Mouse (Mus musculus): ENCODE measurements around the gene Ptgis. TPM values are rescaled to one million over a fixed set of nuclear protein-coding genes. Genes with fewer than 3 reads are reported as not detected.
"Not testable (repeated sequence)": the region's sequence is repeated elsewhere in the genome, so short reads cannot be mapped to it uniquely, and the experiment has no call there.

Gene Ptgis
- polyA plus RNA-seq, 1 experiment from 2014 or later = 12.0 TPM

GRCm38 (mm10) chr2:167208984-167209383 is 31.4 kb downstream of the Ptgis start:
- no peaks in the 10 kb centered on the region for H3K27me3 ChIP-seq (replicated peaks; ENCODE audit: control insufficient read depth, insufficient read depth, low read length)
- H3K4me2 ChIP-seq (ENCODE audit: low read depth, low read length) = no peak overlapping the region
- no peak overlapping the region for H3K4me3 ChIP-seq (ENCODE audit: low read length)
- H3K36me3 ChIP-seq (ENCODE audit: control insufficient read depth, insufficient read depth, low read length) = no peaks in the 10 kb centered on the region
- H3K27ac ChIP-seq (ENCODE audit: low read length) = no peak overlapping the region
- no peaks in the 10 kb centered on the region for H3K9me3 ChIP-seq (ENCODE audit: control insufficient read depth, low read length)
- 62% methylated on average over 3 of the region's 3 CpGs for WGBS
- H3K4me1 ChIP-seq (ENCODE audit: control insufficient read depth, insufficient read depth, low read length) = no peaks in the 10 kb centered on the region
- no peak overlapping the region for H3K9ac ChIP-seq (ENCODE audit: low read depth, low read length)
- ATAC-seq = no peak

- no peak overlapping the region for H3K27ac ChIP-seq (ENCODE audit: low read length)
- 89% methylated on average over 18 of the region's 18 CpGs for WGBS
- no peaks in the 10 kb centered on the region for H3K36me3 ChIP-seq (ENCODE audit: control insufficient read depth, insufficient read depth, low read length)
- H3K9me3 ChIP-seq (ENCODE audit: control insufficient read depth, low read length) = no peaks in the 10 kb centered on the region
- no peak overlapping the region for H3K9ac ChIP-seq (ENCODE audit: low read depth, low read length)
- no peak overlapping the region for H3K4me3 ChIP-seq (ENCODE audit: low read length)
- no peaks in the 10 kb centered on the region for H3K27me3 ChIP-seq (replicated peaks; ENCODE audit: control insufficient read depth, insufficient read depth, low read length)
- no peak for ATAC-seq
- no peak overlapping the region for H3K4me2 ChIP-seq (ENCODE audit: low read depth, low read length)
- H3K4me1 ChIP-seq (ENCODE audit: control insufficient read depth, insufficient read depth, low read length) = no peaks in the 10 kb centered on the region
Observed at GRCm38 (mm10) chr2:167205918-167206629, 34.3 kb downstream of the Ptgis start.

DNA sequence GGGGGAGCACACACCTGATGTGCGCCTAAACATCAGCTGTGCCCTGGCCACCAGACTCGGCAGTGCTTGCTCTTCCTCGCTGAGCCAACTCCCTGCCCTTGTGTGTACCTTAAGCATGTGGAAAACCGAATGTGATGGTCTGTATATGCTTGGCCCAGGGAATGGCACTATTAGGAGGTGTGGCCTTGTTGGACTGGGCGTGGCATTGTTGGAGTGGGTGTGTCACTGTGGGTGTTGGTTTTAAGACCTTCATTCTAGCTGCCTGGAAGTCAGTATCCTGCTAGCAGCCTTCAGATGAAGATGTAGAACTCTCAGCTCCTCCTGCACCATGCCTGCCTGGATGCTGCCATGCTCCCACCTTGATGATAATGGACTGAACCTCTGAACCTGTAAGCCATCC is 35.7 kb downstream of the Ptgis start:
- not testable (repeated sequence) for H3K4me1 ChIP-seq (ENCODE audit: control insufficient read depth, insufficient read depth, low read length); H3K4me3 ChIP-seq (ENCODE audit: low read length); H3K9ac ChIP-seq (ENCODE audit: low read depth, low read length); H3K9me3 ChIP-seq (ENCODE audit: control insufficient read depth, low read length); H3K27ac ChIP-seq (ENCODE audit: low read length); H3K27me3 ChIP-seq (replicated peaks; ENCODE audit: control insufficient read depth, insufficient read depth, low read length); H3K4me2 ChIP-seq (ENCODE audit: low read depth, low read length); ATAC-seq; H3K36me3 ChIP-seq (ENCODE audit: control insufficient read depth, insufficient read depth, low read length)
- 78% methylated on average over 5 of the region's 5 CpGs for WGBS

GRCm38 (mm10) chr2:167203505-167204166 is 36.8 kb downstream of the Ptgis start:
- H3K4me3 ChIP-seq (ENCODE audit: low read length) = no peak overlapping the region
- no peaks in the 10 kb centered on the region for H3K27me3 ChIP-seq (replicated peaks; ENCODE audit: control insufficient read depth, insufficient read depth, low read length)
- no peak overlapping the region for H3K9ac ChIP-seq (ENCODE audit: low read depth, low read length)
- H3K4me2 ChIP-seq (ENCODE audit: low read depth, low read length) = no peak overlapping the region
- WGBS = 74% methylated on average over 7 of the region's 7 CpGs
- no peak for ATAC-seq
- H3K4me1 ChIP-seq (ENCODE audit: control insufficient read depth, insufficient read depth, low read length) = peaks cover under 1% of the 10 kb centered on the region; the same call in 1 of the 2 replicates
- no peaks in the 10 kb centered on the region for H3K36me3 ChIP-seq (ENCODE audit: control insufficient read depth, insufficient read depth, low read length)
- no peak overlapping the region for H3K27ac ChIP-seq (ENCODE audit: low read length)
- no peaks in the 10 kb centered on the region for H3K9me3 ChIP-seq (ENCODE audit: control insufficient read depth, low read length)

DNA sequence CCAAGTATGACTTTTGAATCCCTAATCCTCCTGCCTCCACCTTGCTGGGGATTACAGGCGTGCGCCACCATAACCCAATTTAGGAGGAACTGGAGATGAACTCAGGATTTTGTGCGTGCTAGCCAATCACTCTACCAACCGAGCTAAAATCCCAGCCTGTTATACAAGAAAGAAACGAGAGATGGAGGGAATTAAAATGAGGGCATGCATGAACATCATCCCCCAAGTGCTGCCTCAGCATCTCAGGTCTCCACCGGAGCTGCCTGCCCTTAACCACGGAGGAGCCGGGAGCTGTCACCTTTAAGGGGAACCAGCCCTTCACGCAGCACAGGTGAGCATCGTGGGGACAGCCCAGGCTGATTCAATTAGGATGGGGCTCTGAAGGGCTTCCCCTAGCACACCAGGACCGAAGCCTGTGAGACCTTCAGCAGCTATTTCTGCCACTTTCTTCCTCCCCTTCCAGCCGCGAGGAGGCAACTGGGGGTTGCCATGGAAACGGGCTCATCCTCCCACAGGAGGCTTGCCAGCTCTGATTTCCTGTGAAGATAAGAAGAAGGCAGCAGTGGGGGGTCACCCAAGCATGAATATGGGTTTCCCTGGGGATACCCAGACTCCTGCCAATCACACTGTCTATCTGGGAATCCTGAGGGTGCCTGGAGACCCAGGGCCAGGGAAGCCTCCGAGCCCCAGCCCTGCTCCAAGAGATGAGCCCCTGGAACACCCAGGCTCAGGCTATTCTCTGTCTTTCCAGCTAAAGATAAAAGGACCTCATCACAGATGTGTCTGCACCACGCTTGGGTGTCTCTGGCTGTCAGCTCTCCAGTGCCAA is 38.7 kb downstream of the Ptgis start:
- no peaks in the 10 kb centered on the region for H3K9me3 ChIP-seq (ENCODE audit: control insufficient read depth, low read length)
- no peak overlapping the region for H3K9ac ChIP-seq (ENCODE audit: low read depth, low read length)
- peaks cover 2% of the 10 kb centered on the region; the same call in 1 of the 2 replicates for H3K4me1 ChIP-seq (ENCODE audit: control insufficient read depth, insufficient read depth, low read length)
- H3K4me2 ChIP-seq (ENCODE audit: low read depth, low read length) = no peak overlapping the region
- 42% methylated on average over 16 of the region's 16 CpGs for WGBS
- no peak overlapping the region for H3K27ac ChIP-seq (ENCODE audit: low read length)
- ATAC-seq = no peak
- no peak overlapping the region for H3K4me3 ChIP-seq (ENCODE audit: low read length)
- H3K36me3 ChIP-seq (ENCODE audit: control insufficient read depth, insufficient read depth, low read length) = no peaks in the 10 kb centered on the region
- H3K27me3 ChIP-seq (replicated peaks; ENCODE audit: control insufficient read depth, insufficient read depth, low read length) = no peaks in the 10 kb centered on the region

GRCm38 (mm10) chr2:167198660-167199427 is 41.6 kb downstream of the Ptgis start:
- H3K9ac ChIP-seq (ENCODE audit: low read depth, low read length) = no peak overlapping the region
- H3K9me3 ChIP-seq (ENCODE audit: control insufficient read depth, low read length) = no peaks in the 10 kb centered on the region
- no peak overlapping the region for H3K4me2 ChIP-seq (ENCODE audit: low read depth, low read length)
- H3K4me3 ChIP-seq (ENCODE audit: low read length) = no peak overlapping the region
- H3K36me3 ChIP-seq (ENCODE audit: control insufficient read depth, insufficient read depth, low read length) = no peaks in the 10 kb centered on the region
- no peaks in the 10 kb centered on the region for H3K27me3 ChIP-seq (replicated peaks; ENCODE audit: control insufficient read depth, insufficient read depth, low read length)
- H3K27ac ChIP-seq (ENCODE audit: low read length) = no peak overlapping the region
- peaks cover 2% of the 10 kb centered on the region; the same call in 1 of the 2 replicates for H3K4me1 ChIP-seq (ENCODE audit: control insufficient read depth, insufficient read depth, low read length)
- WGBS = 45% methylated on average over 13 of the region's 13 CpGs
- no peak for ATAC-seq

DNA sequence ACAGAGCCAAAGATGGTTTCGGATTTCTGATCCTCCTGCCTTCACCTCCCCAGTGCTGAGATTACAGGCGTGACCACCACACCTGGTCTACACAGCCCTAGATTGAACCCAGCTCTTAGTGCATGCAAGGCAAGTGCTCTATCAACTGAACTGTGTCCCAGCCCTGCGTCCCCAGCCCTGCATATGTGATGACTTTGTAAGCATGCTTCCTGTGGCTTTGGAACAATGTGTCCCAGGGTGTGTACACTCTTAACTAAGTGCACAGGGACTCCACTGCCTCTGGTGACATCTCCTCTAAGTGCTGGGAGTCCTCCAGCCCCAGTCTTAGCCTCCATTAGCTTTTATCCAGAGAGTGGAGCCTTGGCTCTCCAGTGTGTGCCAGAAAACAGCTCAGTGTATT is 47.0 kb downstream of the Ptgis start:
- Histone ChIP-seq H3K9ac (ENCODE audit: low read depth, low read length) (no peak overlapping the region), H3K4me3 (ENCODE audit: low read length) (no peak overlapping the region), H3K36me3 (ENCODE audit: control insufficient read depth, insufficient read depth, low read length) (no peaks in the 10 kb centered on the region), H3K4me1 (ENCODE audit: control insufficient read depth, insufficient read depth, low read length) (peaks cover 11% of the 10 kb centered on the region), H3K9me3 (ENCODE audit: control insufficient read depth, low read length) (no peaks in the 10 kb centered on the region), H3K27me3 (replicated peaks; ENCODE audit: control insufficient read depth, insufficient read depth, low read length) (peaks cover 28% of the 10 kb centered on the region), H3K4me2 (ENCODE audit: low read depth, low read length) (no peak overlapping the region), H3K27ac (ENCODE audit: low read length) (no peak overlapping the region)
- WGBS = 76% methylated on average over 3 of the region's 3 CpGs
- no peak for ATAC-seq

DNA sequence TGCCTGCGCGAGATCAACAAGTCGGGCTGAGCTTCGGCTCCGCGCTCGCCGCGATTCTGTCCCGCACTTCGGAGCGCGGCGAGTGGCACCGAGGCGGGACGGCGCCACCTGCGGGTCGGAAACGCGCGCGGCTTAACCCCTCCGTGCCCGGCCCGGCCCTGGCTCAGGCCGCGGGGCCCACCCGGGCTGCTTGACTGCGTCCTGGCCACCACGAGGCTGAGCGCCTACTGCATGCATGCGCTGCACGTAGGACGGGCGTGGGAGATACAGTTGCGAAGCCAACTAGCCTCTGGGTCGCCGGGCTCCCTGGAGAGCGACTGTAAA is 50.4 kb downstream of the Ptgis start, which contains the start of gene Kcnb1:
TSS of gene Kcnb1 (minus strand) at position 80 of the 324 bp plus-strand sequence.
- WGBS = under 1% methylated on average over 41 of the region's 41 CpGs
- Histone ChIP-seq H3K27ac (ENCODE audit: low read length) (peak within 1 kb of the TSS; percentile 23), H3K36me3 (ENCODE audit: control insufficient read depth, insufficient read depth, low read length) (no peaks in the 10 kb centered on the region), H3K4me1 (ENCODE audit: control insufficient read depth, insufficient read depth, low read length) (peaks cover 13% of the 10 kb centered on the region), H3K27me3 (replicated peaks; ENCODE audit: control insufficient read depth, insufficient read depth, low read length) (peaks cover 41% of the 10 kb centered on the region), H3K4me3 (ENCODE audit: low read length) (peak within 1 kb of the TSS; percentile 64), H3K9me3 (ENCODE audit: control insufficient read depth, low read length) (no peaks in the 10 kb centered on the region), H3K4me2 (ENCODE audit: low read depth, low read length) (peak within 1 kb of the TSS; percentile 93), H3K9ac (ENCODE audit: low read depth, low read length) (peak within 1 kb of the TSS; percentile 64)
- peak; percentile 69 for ATAC-seq

All from intestine, embryonic 16.5 days (tissue).